Mouse (Mus musculus) liver, embryonic 13.5 days (tissue): ENCODE data around the gene Gtf2ird2. TPM values are rescaled to one million over a fixed set of nuclear protein-coding genes. Genes with fewer than 3 reads are reported as not detected.

Source experiments
- ATAC-seq: fragments of 200-750 bp; cut with Nextera tagmentation; 2 replicates; pipeline ENCODE4 v1.8.0; 2017; ENCODE audit warnings: low read depth, mild to moderate bottlenecking, moderate number of reproducible peaks, moderate library complexity
- DNase-seq: peaks from one replicate; pipeline ENCODE4 v3.0.0; 2022
- H3K27ac ChIP-seq: fragments of 300-500 bp; sonication (generic); 2 replicates; pipeline ENCODE4 v1.5.1; 2015; ENCODE audit warnings: moderate library complexity, mild to moderate bottlenecking, inconsistent platforms
- H3K27me3 ChIP-seq: fragments of 300-500 bp; sonication (generic); 2 replicates; pipeline ENCODE4 v1.6.1; 2015; ENCODE audit warnings: mild to moderate bottlenecking, inconsistent platforms
- H3K36me3 ChIP-seq: fragments of 300-500 bp; sonication (generic); 2 replicates; pipeline ENCODE4 v1.6.1; 2015; ENCODE audit warnings: mild to moderate bottlenecking, inconsistent platforms
- H3K4me1 ChIP-seq: fragments of 300-500 bp; sonication (generic); replicated peaks from 2 replicates; pipeline ENCODE4 v1.6.1; 2015; ENCODE audit warnings: inconsistent platforms
- H3K4me2 ChIP-seq: fragments of 300-500 bp; sonication (generic); 2 replicates; pipeline ENCODE4 v1.6.1; 2015; ENCODE audit warnings: inconsistent platforms, mild to moderate bottlenecking, moderate library complexity
- H3K4me3 ChIP-seq: fragments of 300-500 bp; sonication (generic); replicated peaks from 2 replicates; pipeline ENCODE4 v1.5.1; 2015; ENCODE audit warnings: mild to moderate bottlenecking, inconsistent platforms
- H3K9ac ChIP-seq: fragments of 300-500 bp; sonication (generic); 2 replicates; pipeline ENCODE4 v1.6.1; 2015; ENCODE audit warnings: mild to moderate bottlenecking, inconsistent platforms
- H3K9me3 ChIP-seq: fragments of 300-500 bp; sonication (generic); replicated peaks from 2 replicates; pipeline ENCODE4 v1.6.1; 2016; ENCODE audit warnings: inconsistent platforms
- WGBS: fragments of 180-500 bp; shearing (Covaris S2); methylation state at CpG from one replicate; pipeline ENCODE4 v1.1.7; 2015; ENCODE audit not compliant: insufficient replicate concordance; 5-methylcytosine and 5-hydroxymethylcytosine counted together
- polyA plus RNA-seq: library from polyadenylated mRNA; unstranded; fragments of >200 nt; fragmentation: Nextera tagmentation; extraction: Ambion mirVana; gene quantifications from 2 replicates; pipeline ENCODE4 v1.2.1, GENCODE M21; 2015

Gtf2ird2 gene
- polyA plus RNA-seq, 1 experiment from 2014 or later: 1.5 TPM

GRCm38 (mm10) chr5:134236241-134236640, 52.4 kb downstream of the Gtf2ird2 start:
- ATAC-seq: 0 out of 2 replicates have a peak, but pooled peaks have one; percentile 3
- no peak overlapping the region for H3K9ac ChIP-seq

GRCm38 (mm10) chr5:134236796-134237195, 53.0 kb downstream of the Gtf2ird2 start:
- ATAC-seq (no peak), DNase-seq (no peak)
- Histone ChIP-seq H3K4me2 (no peak overlapping the region), H3K9me3 (no peaks in the 10 kb centered on the region), H3K4me3 (no peak overlapping the region), H3K36me3 (peaks cover 65% of the 10 kb centered on the region), H3K4me1 (peaks cover 61% of the 10 kb centered on the region), H3K27me3 (no peaks in the 10 kb centered on the region), H3K27ac (no peak overlapping the region; the same call in 1 of the 2 replicates), H3K9ac (no peak overlapping the region)
- 50% methylated on average over 6 of the region's 6 CpGs for WGBS

More at GRCm38 (mm10) chr5:134236241-134236640, 52.4 kb downstream of the Gtf2ird2 start:
- no peak for DNase-seq
- Histone ChIP-seq H3K4me1 (peaks cover 66% of the 10 kb centered on the region), H3K27ac (no peak overlapping the region), H3K4me3 (no peak overlapping the region), H3K27me3 (no peaks in the 10 kb centered on the region), H3K9me3 (no peaks in the 10 kb centered on the region), H3K4me2 (no peak overlapping the region), H3K36me3 (peaks cover 60% of the 10 kb centered on the region)
- WGBS: 74% methylated on average over 3 of the region's 3 CpGs

GRCm38 (mm10) chr5:134237508-134237907, 53.7 kb downstream of the Gtf2ird2 start:
- DNase-seq (no peak), ATAC-seq (no peak)
- no peak overlapping the region for H3K4me3 ChIP-seq
- H3K9ac ChIP-seq: no peak overlapping the region
- H3K4me1 ChIP-seq: peaks cover 53% of the 10 kb centered on the region
- no peak overlapping the region for H3K27ac ChIP-seq
- H3K9me3 ChIP-seq: no peaks in the 10 kb centered on the region
- peaks cover 72% of the 10 kb centered on the region for H3K36me3 ChIP-seq
- no peaks in the 10 kb centered on the region for H3K27me3 ChIP-seq
- no peak overlapping the region for H3K4me2 ChIP-seq
- WGBS: 90% methylated on average over 11 of the region's 11 CpGs

- Histone ChIP-seq H3K27me3 (no peaks in the 10 kb centered on the region), H3K4me1 (peaks cover 47% of the 10 kb centered on the region), H3K4me3 (no peak overlapping the region), H3K27ac (no peak overlapping the region), H3K36me3 (peaks cover 79% of the 10 kb centered on the region), H3K4me2 (no peak overlapping the region), H3K9ac (no peak overlapping the region), H3K9me3 (no peaks in the 10 kb centered on the region)
- WGBS: 74% methylated on average over 28 of the region's 28 CpGs
- DNase-seq: no peak
- ATAC-seq: peak; percentile 21; the same call in 1 of the 2 replicates
These were observed 54.3 kb downstream of the Gtf2ird2 start for GRCm38 (mm10) chr5:134237936-134238760.

- Histone ChIP-seq H3K9ac (no peak overlapping the region), H3K36me3 (peaks cover 100% of the 10 kb centered on the region), H3K9me3 (no peaks in the 10 kb centered on the region), H3K4me3 (no peak overlapping the region), H3K27ac (no peak overlapping the region), H3K4me1 (peaks cover 15% of the 10 kb centered on the region), H3K27me3 (no peaks in the 10 kb centered on the region), H3K4me2 (no peak overlapping the region)
- WGBS: 75% methylated on average over 5 of the region's 5 CpGs
- DNase-seq (no peak), ATAC-seq (no peak)
These were observed 58.0 kb downstream of the Gtf2ird2 start for GRCm38 (mm10) chr5:134241831-134242230.

- no peaks in the 10 kb centered on the region for H3K4me1 ChIP-seq
- no peak overlapping the region for H3K4me2 ChIP-seq
- H3K36me3 ChIP-seq: peaks cover 100% of the 10 kb centered on the region
- H3K9ac ChIP-seq: no peak overlapping the region
- 0 out of 2 replicates have a peak, but pooled peaks have one; percentile 13 for ATAC-seq
- H3K27me3 ChIP-seq: no peaks in the 10 kb centered on the region
- H3K4me3 ChIP-seq: no peak overlapping the region
- H3K27ac ChIP-seq: no peak overlapping the region
- 84% methylated on average over 26 of the region's 26 CpGs for WGBS
- DNase-seq: no peak
- H3K9me3 ChIP-seq: no peaks in the 10 kb centered on the region
These were observed 60.0 kb downstream of the Gtf2ird2 start for GRCm38 (mm10) chr5:134243661-134244436.

- WGBS: 88% methylated on average over 5 of the region's 5 CpGs
- DNase-seq: no peak
- no peak overlapping the region for H3K4me2 ChIP-seq
- H3K27me3 ChIP-seq: no peaks in the 10 kb centered on the region
- H3K9me3 ChIP-seq: no peaks in the 10 kb centered on the region
- no peak overlapping the region for H3K27ac ChIP-seq
- H3K4me1 ChIP-seq: no peaks in the 10 kb centered on the region
- no peak overlapping the region for H3K9ac ChIP-seq
- ATAC-seq: no peak
- H3K4me3 ChIP-seq: no peak overlapping the region
- peaks cover 100% of the 10 kb centered on the region for H3K36me3 ChIP-seq
These were observed 61.1 kb downstream of the Gtf2ird2 start for GRCm38 (mm10) chr5:134244890-134245289.

- H3K36me3 ChIP-seq: peaks cover 97% of the 10 kb centered on the region
- no peak for ATAC-seq
- no peak for DNase-seq
- H3K4me2 ChIP-seq: no peak overlapping the region
- no peaks in the 10 kb centered on the region for H3K27me3 ChIP-seq
- 79% methylated on average over 5 of the region's 5 CpGs for WGBS
- H3K4me3 ChIP-seq: no peak overlapping the region
- H3K9ac ChIP-seq: no peak overlapping the region
- no peak overlapping the region for H3K27ac ChIP-seq
- H3K9me3 ChIP-seq: no peaks in the 10 kb centered on the region
- H3K4me1 ChIP-seq: no peaks in the 10 kb centered on the region
These were observed 62.3 kb downstream of the Gtf2ird2 start for GRCm38 (mm10) chr5:134246146-134246545.

GRCm38 (mm10) chr5:134248608-134249244, 64.9 kb downstream of the Gtf2ird2 start:
- no peak overlapping the region for H3K27ac ChIP-seq

GRCm38 (mm10) chr5:134249245-134249649, 65.4 kb downstream of the Gtf2ird2 start:
- no peak overlapping the region for H3K27ac ChIP-seq
- H3K36me3 ChIP-seq: peaks cover 96% of the 10 kb centered on the region
- no peak for DNase-seq
- 86% methylated on average over 8 of the region's 8 CpGs for WGBS
- H3K9me3 ChIP-seq: no peaks in the 10 kb centered on the region
- no peak overlapping the region for H3K4me2 ChIP-seq
- no peak for ATAC-seq
- no peak overlapping the region for H3K9ac ChIP-seq
- no peak overlapping the region for H3K4me3 ChIP-seq
- no peaks in the 10 kb centered on the region for H3K27me3 ChIP-seq
- no peaks in the 10 kb centered on the region for H3K4me1 ChIP-seq

More at GRCm38 (mm10) chr5:134248608-134249244, 64.9 kb downstream of the Gtf2ird2 start:
- ATAC-seq (no peak), DNase-seq (no peak)
- H3K36me3 ChIP-seq: peaks cover 97% of the 10 kb centered on the region
- H3K4me2 ChIP-seq: no peak overlapping the region
- H3K27me3 ChIP-seq: no peaks in the 10 kb centered on the region
- no peak overlapping the region for H3K4me3 ChIP-seq
- H3K9ac ChIP-seq: no peak overlapping the region
- no peaks in the 10 kb centered on the region for H3K4me1 ChIP-seq
- WGBS: 83% methylated on average over 14 of the region's 14 CpGs
- no peaks in the 10 kb centered on the region for H3K9me3 ChIP-seq

- peaks cover 96% of the 10 kb centered on the region for H3K36me3 ChIP-seq
- no peaks in the 10 kb centered on the region for H3K4me1 ChIP-seq
- no peak overlapping the region for H3K27ac ChIP-seq
- no peak overlapping the region for H3K4me2 ChIP-seq
- H3K9ac ChIP-seq: no peak overlapping the region
- H3K27me3 ChIP-seq: no peaks in the 10 kb centered on the region
- DNase-seq (no peak), ATAC-seq (no peak)
- no peaks in the 10 kb centered on the region for H3K9me3 ChIP-seq
- H3K4me3 ChIP-seq: no peak overlapping the region
- 79% methylated on average over 3 of the region's 3 CpGs for WGBS
These were observed 66.8 kb downstream of the Gtf2ird2 start for GRCm38 (mm10) chr5:134250601-134251000.
